Mouse (Mus musculus) bone marrow macrophage, adult 2 months (primary cell): ENCODE data around the gene Eci1.

ENCODE experiments used
- CTCF ChIP-seq: IDR thresholded peaks from 2 replicates; pipeline ENCODE4 v1.5.1; 2012; ENCODE audit warnings: low read depth, mild to moderate bottlenecking, low read length, moderate library complexity
- POLR2A ChIP-seq: IDR thresholded peaks from 2 replicates; pipeline ENCODE4 v1.6.1; 2012; ENCODE audit warnings: mild to moderate bottlenecking, low read depth, low read length, borderline replicate concordance

DNA sequence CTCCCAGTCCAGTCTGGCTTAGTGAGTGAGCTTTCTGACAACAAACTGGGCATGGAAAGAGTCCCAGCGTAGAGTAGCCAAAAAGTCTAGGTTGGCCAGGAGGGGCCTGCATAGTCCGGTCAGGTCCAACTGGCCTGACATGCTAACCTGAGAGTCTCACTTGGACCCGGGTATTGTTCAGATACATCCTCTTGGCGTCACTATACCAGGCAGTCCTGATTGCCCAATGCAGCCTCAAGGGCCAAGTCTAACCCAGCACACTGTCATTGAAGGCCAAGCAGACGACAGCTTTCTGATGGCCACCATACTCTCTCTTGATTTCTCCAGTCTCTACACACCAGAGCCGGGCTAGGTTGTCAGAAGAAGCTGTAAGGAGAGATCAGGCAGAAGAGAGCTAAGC lies 49.1 kb downstream of the Eci1 start:
- TF ChIP-seq POLR2A, result no peak
- TF ChIP-seq CTCF, result no peak
